Mouse (Mus musculus) liver (tissue): ENCODE measurements around the gene Hist1h4c.
A peak's percentile ranks its signal among the peaks of the same experiment; 100 is the strongest.
"Not testable (repeated sequence)": the region's sequence is repeated elsewhere in the genome, so short reads cannot be mapped to it uniquely, and the experiment has no call there.

Source experiments
- DNase-seq: peaks from one replicate; pipeline ENCODE4 v3.0.0-alpha.2; 2020; ENCODE audit warnings: mixed read lengths

The Hist1h4c gene

GRCm38 (mm10) chr13:23728472-23729191, 30.4 kb upstream of the Hist1h4c start:
- DNase-seq = peak; percentile 58

- no peak for DNase-seq
Observed at GRCm38 (mm10) chr13:23725213-23725612, 27.0 kb upstream of the Hist1h4c start.

GRCm38 (mm10) chr13:23724239-23724638, 26.0 kb upstream of the Hist1h4c start:
- no peak for DNase-seq

- not testable (repeated sequence) for DNase-seq
Observed at GRCm38 (mm10) chr13:23717593-23718245, 19.5 kb upstream of the Hist1h4c start.

- DNase-seq = no peak
Observed at GRCm38 (mm10) chr13:23717176-23717575, 18.9 kb upstream of the Hist1h4c start.

- no peak for DNase-seq
Observed at GRCm38 (mm10) chr13:23716261-23717042, 18.2 kb upstream of the Hist1h4c start.

GRCm38 (mm10) chr13:23710374-23711089, 12.3 kb upstream of the Hist1h4c start, which contains the start of gene Hfe:
Gene Hfe, minus strand, starts transcription at chr13:23710854.
- peak; percentile 42 for DNase-seq

- no peak for DNase-seq
Observed at GRCm38 (mm10) chr13:23709714-23710373, 11.6 kb upstream of the Hist1h4c start.

GRCm38 (mm10) chr13:23708654-23709053, 10.4 kb upstream of the Hist1h4c start:
- no peak for DNase-seq

- DNase-seq = no peak
Observed at GRCm38 (mm10) chr13:23708041-23708440, 9.8 kb upstream of the Hist1h4c start.

- DNase-seq = no peak
Observed at GRCm38 (mm10) chr13:23706771-23707170, 8.5 kb upstream of the Hist1h4c start.

GRCm38 (mm10) chr13:23705751-23706356, 7.6 kb upstream of the Hist1h4c start:
- DNase-seq = no peak

- DNase-seq = not testable (repeated sequence)
Observed at GRCm38 (mm10) chr13:23702801-23703200, 4.5 kb upstream of the Hist1h4c start.

GRCm38 (mm10) chr13:23702220-23702619, 4.0 kb upstream of the Hist1h4c start:
- DNase-seq = no peak

- DNase-seq = peak; percentile 75
Observed at GRCm38 (mm10) chr13:23700786-23701520, 2.7 kb upstream of the Hist1h4c start.

GRCm38 (mm10) chr13:23699767-23700166, 1.5 kb upstream of the Hist1h4c start:
- DNase-seq = no peak

GRCm38 (mm10) chr13:23698996-23699395, 742 bp upstream of the Hist1h4c start:
- DNase-seq = no peak

- peak; percentile 83 for DNase-seq
Observed at GRCm38 (mm10) chr13:23697491-23698299, 559 bp downstream of the Hist1h4c start.

GRCm38 (mm10) chr13:23696061-23696474, 2.2 kb downstream of the Hist1h4c start:
- DNase-seq = peak; percentile 68

GRCm38 (mm10) chr13:23695514-23695913, 2.7 kb downstream of the Hist1h4c start, which contains the start of gene Hist1h1t:
Gene Hist1h1t, plus strand, starts transcription at chr13:23695814.
- DNase-seq = no peak
